Mouse (Mus musculus) c-Kit-positive CD71-negative TER-119-negative erythroid progenitor cells, embryonic 14.5 days (primary cell): ENCODE results near the gene Bcorl1.

ENCODE experiments used
- DNase-seq: peaks from one replicate; pipeline ENCODE4 v3.0.0-alpha.2; 2013; ENCODE audit warnings: low read depth

Bcorl1 gene

GRCm38 (mm10) chrX:48341141-48341540, at the start of gene Bcorl1:
Gene Bcorl1 (plus strand): TSS chrX:48341358.
- DNase-seq = no peak

GRCm38 (mm10) chrX:48291413-48291812, 49.7 kb upstream of the Bcorl1 start:
- no peak for DNase-seq

DNA sequence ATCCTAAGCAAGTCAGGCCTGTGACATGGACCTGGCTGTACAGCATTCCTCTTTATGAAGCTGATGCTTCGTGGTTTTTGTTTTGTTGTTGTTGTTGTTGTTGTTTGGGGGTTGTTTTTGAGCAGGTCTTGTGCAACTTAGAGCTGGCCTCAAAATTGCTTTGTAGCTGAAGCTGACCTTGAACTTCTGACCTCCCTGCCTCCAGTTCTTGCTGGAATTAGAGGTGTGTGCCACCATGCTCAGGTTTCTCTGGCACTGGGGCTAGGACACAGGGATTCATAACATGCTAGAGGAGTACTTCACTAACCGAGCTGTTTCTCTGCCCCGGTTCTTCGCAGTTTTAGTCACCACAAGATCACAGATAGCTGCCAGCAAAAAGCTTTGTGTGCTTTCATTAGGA, 35.8 kb upstream of the Bcorl1 start:
- no peak for DNase-seq

DNA sequence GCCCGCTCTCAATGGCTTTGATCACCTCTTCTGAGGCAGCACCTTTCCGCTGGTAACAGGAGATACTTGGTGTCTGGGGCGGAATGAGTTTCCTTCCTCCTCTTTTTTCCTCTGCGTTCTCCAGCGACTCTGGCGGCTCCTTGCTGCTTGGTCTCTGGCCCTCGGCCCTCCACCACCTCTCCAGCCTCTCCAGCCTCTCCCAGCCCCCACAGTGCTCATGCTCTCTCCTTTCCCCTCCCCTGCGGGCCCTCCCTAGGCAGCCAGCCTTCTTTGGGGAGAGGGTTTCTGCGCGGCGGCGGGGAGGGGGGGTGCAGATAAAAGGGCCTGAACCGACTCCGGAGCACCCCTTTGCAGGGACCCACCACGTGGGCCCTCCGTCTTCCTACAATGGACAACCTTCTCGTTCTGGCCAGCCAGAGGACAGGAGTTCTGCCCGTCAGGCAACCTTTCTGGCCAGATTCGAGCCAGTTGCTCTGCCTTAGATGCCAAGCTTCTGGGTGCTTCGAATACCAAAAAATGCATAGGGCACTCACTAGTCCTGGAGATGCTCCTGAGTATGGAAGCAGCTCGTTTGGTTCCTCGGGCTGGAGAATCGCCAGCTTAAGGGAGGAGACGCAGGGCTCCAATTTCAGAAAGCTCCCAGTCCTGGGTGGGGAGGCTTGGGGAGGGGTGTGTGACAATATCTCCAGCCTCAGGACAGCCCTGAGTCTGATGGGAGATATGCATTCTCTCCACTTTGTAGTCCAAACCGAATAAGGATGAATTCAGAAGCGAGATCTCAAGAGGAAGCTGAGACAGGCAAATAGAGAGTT, 30.2 kb upstream of the Bcorl1 start:
- DNase-seq = no peak

DNA sequence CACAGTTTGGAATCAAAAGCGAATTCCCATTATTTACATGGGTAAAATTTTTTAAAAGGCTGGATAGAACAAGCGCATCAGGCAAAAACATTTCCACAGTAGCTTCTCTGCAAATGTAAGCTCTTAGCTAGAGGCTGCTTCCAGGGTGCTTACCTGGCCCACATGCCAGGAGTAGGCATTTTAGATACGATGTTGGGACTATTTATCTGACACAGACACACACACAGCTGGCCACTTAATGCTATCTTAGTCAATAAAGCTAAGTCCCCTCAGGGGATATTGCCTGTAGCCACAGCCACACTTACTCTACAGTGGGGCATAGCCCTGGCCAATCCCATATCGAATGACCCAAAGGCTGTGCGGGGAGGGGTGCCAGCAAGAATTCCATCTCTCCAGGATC, 29.4 kb upstream of the Bcorl1 start:
- DNase-seq = no peak

- DNase-seq = peak; percentile 68
Observed at GRCm38 (mm10) chrX:48314530-48315079, 26.6 kb upstream of the Bcorl1 start.

DNA sequence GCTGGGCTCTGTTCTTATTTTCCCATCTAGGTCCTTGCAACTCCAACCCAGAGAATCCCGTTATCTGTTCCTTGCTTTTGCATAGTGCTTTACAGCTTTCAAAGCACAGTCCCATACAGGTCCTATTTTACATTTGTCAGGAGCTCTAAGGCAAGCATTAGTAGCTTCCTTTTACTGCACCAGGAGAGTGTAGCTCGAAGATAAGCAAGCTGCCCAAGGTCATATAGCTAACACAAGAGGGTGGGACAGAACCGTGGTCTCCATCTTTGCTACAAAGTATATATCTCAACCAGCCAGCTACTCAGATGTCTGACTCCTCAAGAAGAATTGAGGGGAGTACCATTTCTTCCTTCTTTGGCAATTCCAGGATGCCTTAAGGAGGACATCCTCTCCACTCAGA, 23.7 kb upstream of the Bcorl1 start:
- DNase-seq = no peak

GRCm38 (mm10) chrX:48318194-48318593, 23.0 kb upstream of the Bcorl1 start:
- no peak for DNase-seq

- DNase-seq = no peak
Observed at GRCm38 (mm10) chrX:48340441-48341049, 613 bp upstream of the Bcorl1 start.

GRCm38 (mm10) chrX:48341621-48342161, 533 bp downstream of the Bcorl1 start:
- DNase-seq = no peak

DNA sequence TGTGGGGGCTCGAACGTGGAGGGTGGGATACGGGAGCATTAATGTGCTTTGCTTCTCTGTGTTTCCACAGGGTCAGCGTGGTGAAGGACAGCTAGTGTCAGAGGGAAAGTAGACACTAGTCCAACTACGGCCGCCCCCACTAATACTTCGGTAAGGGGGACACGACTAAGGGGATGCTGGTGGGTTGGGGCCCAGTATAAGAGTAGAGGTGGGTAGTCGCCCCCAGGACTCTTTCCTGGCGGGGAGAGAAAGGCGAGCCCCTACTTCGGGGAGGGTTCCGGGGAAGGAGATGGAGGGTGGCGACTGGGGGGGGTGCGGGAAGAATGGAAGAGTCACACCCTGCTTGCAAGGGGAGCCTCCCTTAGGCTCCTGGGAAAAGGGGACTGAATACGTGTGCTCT, 1.6 kb downstream of the Bcorl1 start:
- DNase-seq = no peak

- DNase-seq = peak; percentile 76
Observed at GRCm38 (mm10) chrX:48343461-48343952, 2.3 kb downstream of the Bcorl1 start.

DNA sequence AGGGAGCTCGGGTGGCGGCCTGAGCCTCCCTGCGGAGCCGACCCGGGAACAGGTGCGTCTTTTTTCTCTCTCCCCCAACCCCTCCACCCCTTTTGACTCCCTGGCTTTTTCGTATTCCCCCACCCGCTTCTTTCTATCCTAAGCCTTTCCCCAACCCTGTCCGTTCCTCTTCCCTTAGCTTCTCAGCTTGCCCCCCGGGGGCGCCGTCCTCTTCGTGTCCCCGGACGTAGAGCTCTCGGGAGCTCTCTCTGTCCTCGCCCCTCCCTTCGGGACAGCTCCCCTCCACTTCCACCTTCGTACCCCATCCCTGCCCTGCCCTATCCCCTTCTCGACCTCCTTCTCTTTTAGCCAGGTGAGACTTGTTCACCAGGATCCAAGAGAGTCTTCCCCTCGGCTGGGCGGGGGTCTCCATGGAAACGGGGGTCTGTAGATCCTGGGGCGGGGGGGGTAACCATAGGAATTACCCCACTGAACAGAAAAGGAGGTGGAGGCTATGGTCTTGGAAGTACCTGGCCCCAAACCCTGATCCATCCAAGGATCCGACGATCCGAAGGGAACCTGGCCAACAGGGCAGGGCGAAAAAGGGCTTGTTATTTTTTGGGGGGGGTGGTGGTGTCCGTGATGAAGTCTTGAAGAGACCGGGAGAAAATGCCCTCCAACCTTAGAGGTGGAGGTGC, 2.9 kb downstream of the Bcorl1 start:
- no peak for DNase-seq

DNA sequence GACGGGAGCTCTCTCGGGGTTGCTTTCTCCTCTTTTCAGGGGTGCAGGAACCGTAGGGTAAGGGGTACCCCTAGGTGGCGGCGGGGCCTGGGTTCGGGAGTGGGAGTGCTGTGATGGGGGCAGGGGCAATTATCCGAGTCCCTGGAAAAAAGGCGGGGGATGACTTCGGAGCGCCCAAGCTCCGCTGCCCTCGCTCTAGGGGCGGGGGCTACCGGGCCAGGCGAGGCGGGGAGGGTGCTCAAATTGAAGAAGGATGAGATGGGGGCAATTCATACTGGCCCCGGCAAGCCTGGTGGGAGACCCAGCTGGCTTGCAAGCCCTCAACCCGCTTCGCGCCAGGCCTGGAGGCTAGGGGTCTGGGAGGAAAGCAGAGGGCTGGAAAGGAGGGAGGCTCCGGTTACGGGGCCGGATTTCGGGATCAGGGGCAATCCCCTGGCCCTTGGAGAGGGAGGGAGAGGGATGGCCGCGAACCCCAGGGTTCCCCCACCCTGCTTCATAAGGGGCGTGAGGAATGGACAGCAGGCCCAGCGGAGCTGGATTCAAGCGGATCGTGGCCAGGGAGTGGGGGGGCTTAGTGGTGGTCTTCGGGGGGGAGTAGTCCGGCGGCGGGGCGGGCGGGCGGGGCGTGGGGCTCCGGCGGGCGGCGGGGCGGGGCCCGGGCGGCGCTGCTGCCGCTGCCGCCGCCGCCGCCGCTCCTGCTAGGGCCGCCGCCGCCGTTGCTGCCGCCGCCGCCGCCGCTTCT, 3.7 kb downstream of the Bcorl1 start:
- no peak for DNase-seq

GRCm38 (mm10) chrX:48345385-48345932, 4.3 kb downstream of the Bcorl1 start:
- no peak for DNase-seq

DNA sequence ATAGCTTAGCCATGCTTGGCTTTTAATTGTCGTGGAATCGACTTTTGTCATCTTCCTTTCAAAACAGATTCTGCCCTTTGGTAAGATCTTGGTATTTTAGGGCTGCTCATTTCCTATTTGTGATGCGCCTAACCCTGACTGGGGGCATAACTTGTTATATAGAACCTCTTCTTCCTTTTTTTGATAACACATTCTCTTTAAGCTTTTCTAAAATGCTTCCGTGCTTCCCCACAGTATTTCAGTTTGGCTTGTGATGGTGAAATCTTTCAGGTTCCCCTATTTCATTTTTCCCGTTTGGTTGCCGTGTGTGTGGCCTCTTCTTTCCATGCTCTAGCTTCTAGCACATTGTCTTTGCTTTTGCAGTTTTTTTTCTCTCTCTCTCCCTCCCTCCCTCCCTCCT, 14.2 kb downstream of the Bcorl1 start:
- DNase-seq = no peak

GRCm38 (mm10) chrX:48365836-48366577, 24.8 kb downstream of the Bcorl1 start:
- DNase-seq = no peak

DNA sequence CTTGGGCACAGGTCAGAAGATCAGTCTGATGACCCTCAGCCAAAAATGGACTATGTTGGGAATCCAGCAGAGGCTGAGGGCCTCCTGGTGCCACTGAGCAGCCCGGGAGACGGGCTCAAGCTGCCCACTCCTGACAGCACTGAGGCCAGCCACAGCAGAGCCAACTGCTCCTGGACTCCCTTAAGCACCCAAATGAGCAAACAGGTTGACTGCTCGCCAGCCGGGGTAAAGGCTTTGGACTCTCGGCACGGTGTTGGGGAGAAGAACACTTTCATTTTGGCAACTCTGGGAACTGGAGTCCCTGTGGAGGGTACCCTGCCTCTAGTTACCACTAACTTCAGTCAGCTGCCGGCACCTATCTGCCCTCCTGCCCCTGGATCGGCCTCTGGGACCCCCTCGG, 26.7 kb downstream of the Bcorl1 start:
- DNase-seq = no peak

GRCm38 (mm10) chrX:48383643-48384042, 42.5 kb downstream of the Bcorl1 start:
- DNase-seq = peak; percentile 18

DNA sequence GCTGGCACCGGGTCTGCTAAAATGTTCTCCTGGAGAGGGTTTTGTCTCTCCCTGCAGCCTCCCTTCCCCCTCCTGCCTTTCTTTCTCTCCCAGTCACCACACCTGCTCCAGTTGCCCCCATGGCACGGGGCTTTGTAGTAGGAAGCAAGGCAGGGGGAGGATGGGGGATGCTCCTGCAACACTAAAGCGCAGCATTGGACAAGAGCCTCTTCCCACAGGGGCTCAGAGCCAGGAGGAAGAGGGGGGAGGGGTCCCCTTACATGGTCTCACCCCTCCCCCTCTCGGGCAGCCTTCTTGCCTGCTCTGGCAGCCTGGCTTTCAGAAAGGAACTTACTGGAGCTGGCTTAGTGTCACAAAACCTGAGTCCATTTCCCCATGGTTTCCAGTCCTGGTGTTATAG, 44.8 kb downstream of the Bcorl1 start:
- DNase-seq = no peak

GRCm38 (mm10) chrX:48389380-48389779, 48.2 kb downstream of the Bcorl1 start:
- DNase-seq = no peak
